Mouse (Mus musculus) forebrain, embryonic 10.5 days (tissue): ENCODE measurements around the gene Gm1123. TPM values are rescaled to one million over a fixed set of nuclear protein-coding genes. Genes with fewer than 3 reads are reported as not detected.

ENCODE experiments used
- DNase-seq: peaks from one replicate; pipeline ENCODE4 v3.0.0-alpha.2; 2017; ENCODE audit warnings: low spot score; ENCODE audit errors: extremely low spot score
- H3K27ac ChIP-seq: fragments of 300-500 bp; sonication (generic); 2 replicates; pipeline ENCODE4 v1.5.1; 2016; ENCODE audit warnings: mild to moderate bottlenecking
- H3K27me3 ChIP-seq: fragments of 300-500 bp; sonication (generic); 2 replicates; pipeline ENCODE4 v1.6.1; 2016; ENCODE audit warnings: mild to moderate bottlenecking; ENCODE audit not compliant: poor library complexity, severe bottlenecking
- H3K36me3 ChIP-seq: fragments of 300-500 bp; sonication (generic); replicated peaks from 2 replicates; pipeline ENCODE4 v1.6.1; 2016; ENCODE audit warnings: mild to moderate bottlenecking, moderate library complexity
- H3K4me1 ChIP-seq: fragments of 300-500 bp; sonication (generic); 2 replicates; pipeline ENCODE4 v1.6.1; 2016
- H3K4me3 ChIP-seq: fragments of 300-500 bp; sonication (generic); 2 replicates; pipeline ENCODE4 v1.5.1; 2016; ENCODE audit warnings: mild to moderate bottlenecking, moderate library complexity
- H3K9me3 ChIP-seq: fragments of 300-500 bp; sonication (generic); 2 replicates; pipeline ENCODE4 v1.6.1; 2016; ENCODE audit warnings: mild to moderate bottlenecking, moderate library complexity
- WGBS: fragments of 180-500 bp; shearing (Covaris S2); methylation state at CpG from one replicate; pipeline ENCODE4 v1.1.7; 2016; 5-methylcytosine and 5-hydroxymethylcytosine counted together
- polyA plus RNA-seq: library from polyadenylated mRNA; unstranded; fragments of >200 nt; fragmentation: Nextera tagmentation; extraction: Ambion mirVana; gene quantifications from 2 replicates; pipeline ENCODE4 v1.2.1, GENCODE M21; 2016

The Gm1123 gene
- polyA plus RNA-seq, 1 experiment from 2014 or later = not detected

DNA sequence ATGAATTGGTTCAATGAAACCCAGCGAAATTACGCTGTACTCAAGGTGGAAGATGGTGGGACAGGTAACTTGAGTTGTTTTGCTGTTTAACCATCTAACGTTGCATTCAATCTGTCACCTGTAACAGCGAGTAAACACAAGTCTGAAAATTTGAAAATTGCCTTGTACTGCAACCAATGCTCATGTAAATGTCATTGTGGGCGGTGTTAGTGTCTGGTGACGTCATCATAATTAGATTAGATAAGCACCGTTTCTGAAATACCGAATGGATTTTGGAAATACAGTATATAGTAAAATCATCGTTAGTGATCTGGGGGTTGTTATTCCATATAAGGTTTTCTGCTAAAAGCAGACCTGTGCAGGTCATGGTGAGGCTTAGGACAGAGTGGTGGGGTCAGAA is 48.4 kb downstream of the Gm1123 start:
- 51% methylated on average over 9 of the region's 9 CpGs for WGBS
- H3K27ac ChIP-seq = no peak overlapping the region
- H3K4me3 ChIP-seq = peak overlapping the region; percentile 91
- H3K9me3 ChIP-seq = no peaks in the 10 kb centered on the region
- H3K4me1 ChIP-seq = peaks cover 25% of the 10 kb centered on the region
- H3K36me3 ChIP-seq = no peaks in the 10 kb centered on the region
- peaks cover 20% of the 10 kb centered on the region for H3K27me3 ChIP-seq
- DNase-seq = no peak

DNA sequence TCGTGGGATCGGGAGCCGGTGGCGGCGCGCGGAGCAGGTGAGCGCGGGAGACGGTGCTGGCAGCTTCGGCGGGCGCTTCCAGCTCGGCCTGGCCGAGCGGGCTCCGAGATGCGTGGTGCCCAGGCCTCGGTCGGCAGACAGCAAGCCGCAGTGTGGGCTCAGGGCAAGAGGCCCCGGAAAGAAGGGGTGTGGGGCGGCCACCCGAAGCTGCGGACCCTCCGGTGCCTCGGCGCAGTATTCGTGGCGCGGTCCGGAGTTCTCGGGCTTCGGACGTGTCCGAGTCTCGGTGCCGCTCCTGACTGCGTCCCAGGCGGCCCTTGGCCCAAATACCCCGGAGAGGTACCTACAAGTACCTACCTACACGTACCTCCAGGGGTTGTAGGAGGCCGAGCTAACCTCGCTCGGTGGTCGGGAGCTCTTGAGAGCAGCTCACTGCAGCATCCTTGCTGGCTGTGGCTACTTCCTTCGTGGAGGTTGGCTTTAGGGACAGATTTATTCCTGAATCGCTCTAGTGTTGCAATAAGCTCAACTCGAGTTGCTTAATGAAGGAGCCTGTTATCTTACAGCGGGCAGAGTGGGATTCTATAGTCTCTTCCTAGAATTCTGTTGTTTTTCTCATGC is 48.9 kb downstream of the Gm1123 start:
- Histone ChIP-seq H3K4me3 (peak overlapping the region; percentile 91), H3K36me3 (no peaks in the 10 kb centered on the region), H3K9me3 (no peaks in the 10 kb centered on the region), H3K27ac (peak overlapping the region; percentile 90), H3K4me1 (peaks cover 25% of the 10 kb centered on the region), H3K27me3 (peaks cover 20% of the 10 kb centered on the region)
- under 1% methylated on average over 50 of the region's 50 CpGs for WGBS
- no peak for DNase-seq

DNA sequence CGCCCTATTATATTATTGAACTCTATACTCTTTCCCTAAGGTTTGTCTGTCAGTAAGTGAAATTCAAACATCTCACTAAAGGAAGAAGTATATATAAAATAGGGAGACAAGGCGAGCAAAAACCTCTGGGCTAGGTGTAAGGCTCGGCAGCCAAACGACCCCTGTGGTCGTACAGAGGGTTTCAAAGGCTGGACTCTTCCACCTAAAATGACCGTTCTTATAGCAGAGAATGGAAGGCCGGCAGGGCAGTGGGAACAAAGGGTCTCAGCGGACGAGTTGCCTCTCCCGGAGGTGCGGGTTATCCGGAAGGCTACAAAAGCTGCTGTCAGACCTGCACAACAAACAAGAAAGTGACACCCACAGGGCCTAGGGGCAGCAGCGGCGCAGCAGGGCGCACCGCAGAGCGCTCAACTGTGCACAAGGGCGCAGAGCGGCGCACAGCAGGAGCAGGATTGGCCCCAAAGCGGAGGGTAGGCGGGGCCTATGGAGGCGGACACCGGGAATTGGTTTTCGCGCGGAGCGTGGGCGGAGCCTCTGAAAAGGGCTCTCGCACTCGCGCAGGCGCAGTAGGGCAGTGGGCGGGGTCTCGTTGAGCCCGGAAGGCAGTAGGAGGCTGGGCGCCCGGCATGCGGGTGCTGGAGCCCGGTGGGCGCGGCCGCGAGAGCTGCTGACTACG is 49.6 kb downstream of the Gm1123 start, which contains the start of gene Faim:
Gene Faim (plus strand): TSS at position 574 of the 676 bp plus-strand sequence.
- Histone ChIP-seq H3K4me3 (peak within 1 kb of the TSS; percentile 91), H3K4me1 (peaks cover 25% of the 10 kb centered on the region), H3K27me3 (peaks cover 20% of the 10 kb centered on the region), H3K9me3 (no peaks in the 10 kb centered on the region), H3K27ac (peak within 1 kb of the TSS; percentile 90), H3K36me3 (no peaks in the 10 kb centered on the region)
- WGBS = 2% methylated on average over 45 of the region's 45 CpGs
- peak; percentile 100 for DNase-seq

DNA sequence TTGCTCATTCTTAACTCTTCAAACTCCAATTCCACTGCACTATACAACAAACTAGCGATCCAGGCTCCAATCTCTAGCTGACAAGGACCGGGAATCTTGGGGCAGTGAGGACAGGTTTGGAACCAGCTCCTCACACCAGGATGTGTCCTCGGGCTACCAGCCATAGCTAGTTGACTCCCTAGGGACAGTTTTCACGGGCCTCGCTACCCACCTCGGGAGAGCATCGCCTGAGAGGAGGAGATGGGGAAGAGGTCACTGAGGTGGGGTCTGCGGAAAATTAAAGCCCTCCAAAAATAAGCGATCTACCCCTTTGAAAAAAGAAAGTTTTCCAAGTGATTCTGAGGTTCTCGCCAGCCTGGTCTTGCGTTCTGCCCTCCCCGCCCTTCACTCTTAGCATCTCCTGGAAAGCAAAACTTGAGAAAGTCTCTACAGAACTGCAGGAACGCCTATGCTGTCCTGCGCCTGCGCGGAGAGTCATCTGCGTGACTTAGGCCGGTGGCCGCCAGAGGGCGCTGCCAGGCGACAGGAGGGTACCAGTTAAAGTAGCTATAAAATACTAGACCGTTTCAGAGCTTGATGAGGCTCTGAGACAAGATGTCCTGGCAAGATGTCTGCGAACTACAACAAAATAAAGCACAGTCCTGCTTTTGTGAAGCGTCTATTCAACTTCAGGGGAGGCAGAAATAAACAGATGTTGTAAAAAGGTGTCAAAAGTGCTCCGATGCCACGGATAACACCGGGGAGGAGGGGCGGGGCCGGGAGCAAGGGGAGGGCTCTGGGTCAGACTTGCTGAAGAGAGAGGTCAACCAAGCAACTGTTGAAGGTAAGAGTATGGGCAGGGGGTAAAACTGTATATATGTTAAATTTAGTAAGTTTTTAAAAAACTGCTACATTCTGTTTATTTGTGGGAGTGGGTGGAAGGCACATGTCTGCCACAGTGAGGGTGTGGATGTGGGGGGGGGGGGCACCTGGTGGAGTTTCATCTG is 55.8 kb downstream of the Gm1123 start:
- peaks cover 62% of the 10 kb centered on the region for H3K27me3 ChIP-seq
- peak; percentile 91 for DNase-seq
- H3K9me3 ChIP-seq = no peaks in the 10 kb centered on the region
- peak overlapping the region; percentile 40; the same call in 1 of the 2 replicates for H3K27ac ChIP-seq
- H3K36me3 ChIP-seq = no peaks in the 10 kb centered on the region
- peak overlapping the region; percentile 47 for H3K4me3 ChIP-seq
- H3K4me1 ChIP-seq = peaks cover 10% of the 10 kb centered on the region
- 5% methylated on average over 29 of the region's 29 CpGs for WGBS

DNA sequence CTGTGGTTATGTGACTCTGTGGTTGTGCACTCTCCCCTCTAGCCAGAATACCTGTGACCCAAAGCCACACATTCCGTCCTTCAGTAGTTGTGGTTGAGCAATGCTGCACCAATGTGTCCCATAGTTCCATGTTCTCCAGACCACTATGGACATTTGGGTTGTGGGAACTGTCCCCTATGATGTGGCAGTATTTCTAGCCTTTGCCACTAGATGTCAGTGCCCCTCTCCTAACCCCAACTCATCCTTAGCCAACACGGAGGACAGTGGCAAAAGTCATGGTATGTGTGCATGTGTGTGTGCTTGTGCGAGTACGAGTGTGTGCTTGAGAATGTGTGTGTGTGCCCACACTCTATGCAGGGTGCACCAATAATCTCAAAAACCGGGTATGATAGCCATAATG is 59.0 kb downstream of the Gm1123 start:
- no peak for DNase-seq

DNA sequence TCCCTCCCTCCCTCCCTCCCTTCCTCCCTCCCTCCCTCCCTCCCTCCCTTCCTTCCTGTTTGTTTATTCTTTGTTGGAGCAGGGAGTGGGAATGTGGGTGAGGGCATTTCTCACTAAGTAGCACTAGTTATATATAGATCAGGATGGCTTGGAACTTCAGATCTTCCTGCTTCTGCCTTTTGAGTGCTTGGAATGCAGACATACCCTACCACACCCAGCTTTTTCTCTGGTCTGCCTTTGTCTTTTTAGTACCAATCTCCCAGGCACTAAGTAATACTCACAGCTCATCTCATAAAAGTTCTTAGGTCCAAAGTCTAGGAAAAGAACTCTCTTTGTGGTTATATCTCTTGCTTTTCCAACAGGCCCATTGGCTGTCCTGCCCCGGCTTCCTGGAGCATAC is 59.4 kb downstream of the Gm1123 start:
- Histone ChIP-seq H3K4me3 (no peak overlapping the region), H3K27me3 (peaks cover 79% of the 10 kb centered on the region), H3K27ac (no peak overlapping the region), H3K4me1 (peaks cover 22% of the 10 kb centered on the region), H3K9me3 (peaks cover under 1% of the 10 kb centered on the region; the same call in 1 of the 2 replicates), H3K36me3 (no peaks in the 10 kb centered on the region)
- WGBS = 91% methylated on average over 1 of the region's 1 CpGs
- no peak for DNase-seq

More for the DNA sequence above, 59.0 kb downstream of the Gm1123 start:
- Histone ChIP-seq H3K36me3 (no peaks in the 10 kb centered on the region), H3K27ac (no peak overlapping the region), H3K4me3 (no peak overlapping the region), H3K4me1 (peaks cover 22% of the 10 kb centered on the region), H3K27me3 (peaks cover 74% of the 10 kb centered on the region), H3K9me3 (no peaks in the 10 kb centered on the region)
- 47% methylated on average over 5 of the region's 5 CpGs for WGBS

DNA sequence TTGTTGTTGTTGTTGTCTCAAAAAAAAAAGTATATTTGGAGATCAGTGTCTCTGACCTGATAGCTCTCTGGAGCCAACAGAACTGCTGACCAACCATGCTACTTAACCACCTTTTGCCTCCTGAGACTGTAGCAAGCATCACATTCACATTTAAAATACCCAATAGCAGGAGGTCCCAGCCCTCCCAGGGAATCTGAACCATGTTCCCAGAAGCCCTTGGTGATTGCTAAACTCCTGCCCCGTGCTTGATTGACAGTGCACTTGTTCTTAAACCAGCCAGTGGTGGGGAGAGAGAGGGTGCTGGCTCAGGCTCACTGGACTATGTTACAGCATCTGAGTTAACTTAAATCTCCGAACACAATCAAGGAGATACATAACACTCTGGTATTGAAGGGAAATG is 60.6 kb downstream of the Gm1123 start:
- Histone ChIP-seq H3K27me3 (peaks cover 91% of the 10 kb centered on the region), H3K27ac (no peak overlapping the region), H3K36me3 (no peaks in the 10 kb centered on the region), H3K4me3 (no peak overlapping the region), H3K9me3 (peaks cover 9% of the 10 kb centered on the region; the same call in 1 of the 2 replicates), H3K4me1 (peaks cover 18% of the 10 kb centered on the region)
- no peak for DNase-seq
- WGBS = 40% methylated on average over 2 of the region's 2 CpGs

DNA sequence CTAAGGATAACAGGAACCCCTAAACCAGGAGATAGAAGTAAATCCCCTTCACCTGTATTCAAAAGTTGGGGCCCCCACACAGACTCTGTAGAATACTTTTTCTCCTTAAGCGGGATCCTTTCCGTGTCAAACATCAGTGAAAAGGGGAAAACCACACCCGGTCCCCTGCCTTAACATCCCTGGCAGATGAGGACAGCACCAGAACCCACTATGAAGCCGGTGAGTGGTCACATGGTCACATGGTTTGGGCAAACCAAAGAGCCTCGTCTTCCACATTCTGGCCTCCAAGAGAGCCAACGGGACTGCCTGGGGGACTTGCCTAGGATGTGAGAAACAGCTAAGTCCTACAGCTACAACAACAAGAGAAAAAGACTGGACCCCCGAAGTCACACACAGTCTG is 62.0 kb downstream of the Gm1123 start:
- peak overlapping the region; percentile 50 for H3K4me3 ChIP-seq
- H3K36me3 ChIP-seq = no peaks in the 10 kb centered on the region
- peak; percentile 26 for DNase-seq
- no peak overlapping the region for H3K27ac ChIP-seq
- H3K9me3 ChIP-seq = peaks cover 9% of the 10 kb centered on the region; the same call in 1 of the 2 replicates
- WGBS = 5% methylated on average over 7 of the region's 7 CpGs
- H3K27me3 ChIP-seq = peaks cover 95% of the 10 kb centered on the region
- H3K4me1 ChIP-seq = peaks cover 12% of the 10 kb centered on the region

DNA sequence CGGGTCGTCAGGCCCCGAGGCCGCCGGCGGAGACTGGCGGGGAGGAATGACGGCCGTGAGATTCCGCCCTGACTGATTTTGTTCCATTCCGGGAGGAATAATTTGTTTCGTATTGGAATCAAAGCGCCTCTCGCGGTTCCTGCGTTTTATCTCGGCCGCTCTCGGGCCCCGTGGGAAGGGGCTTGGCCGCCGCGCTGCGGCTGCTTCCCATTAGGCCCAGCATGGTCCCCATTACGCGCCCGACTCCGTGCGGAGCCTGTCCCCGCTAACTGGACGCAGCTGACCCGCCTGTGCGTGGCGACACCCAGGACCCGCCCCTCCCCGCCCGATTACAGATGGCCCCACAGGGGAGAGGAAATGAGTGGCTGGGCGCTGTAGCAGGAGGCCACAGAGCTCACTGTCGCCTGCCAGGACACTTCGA is 62.4 kb downstream of the Gm1123 start:
- Histone ChIP-seq H3K4me1 (peaks cover 12% of the 10 kb centered on the region), H3K27ac (no peak overlapping the region), H3K36me3 (no peaks in the 10 kb centered on the region), H3K4me3 (peak overlapping the region; percentile 50), H3K27me3 (peaks cover 99% of the 10 kb centered on the region), H3K9me3 (peaks cover 9% of the 10 kb centered on the region; the same call in 1 of the 2 replicates)
- WGBS = under 1% methylated on average over 40 of the region's 40 CpGs
- DNase-seq = peak; percentile 61

DNA sequence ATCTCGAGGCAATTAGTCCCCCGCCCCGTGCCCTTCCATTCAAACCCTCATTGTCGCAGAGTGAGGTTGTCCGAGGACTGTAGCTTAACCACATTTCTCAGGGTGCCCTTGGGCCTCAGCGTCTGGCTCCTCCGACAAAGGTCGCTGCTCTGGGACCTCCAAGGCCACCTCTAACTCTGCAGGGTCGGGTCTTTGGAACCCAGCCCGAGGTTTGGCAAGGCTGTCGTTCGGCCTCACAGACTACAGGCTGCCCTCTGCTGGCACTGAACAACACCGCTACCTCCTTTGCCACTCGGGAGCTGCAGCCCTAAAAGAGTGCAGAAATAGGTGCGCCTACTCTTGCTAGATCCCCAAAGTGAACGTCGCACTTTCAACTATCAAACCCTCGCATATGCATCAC is 70.4 kb downstream of the Gm1123 start:
- Histone ChIP-seq H3K36me3 (no peaks in the 10 kb centered on the region), H3K27ac (no peak overlapping the region), H3K4me3 (peak overlapping the region; percentile 26; the same call in 1 of the 2 replicates), H3K4me1 (peaks cover 35% of the 10 kb centered on the region), H3K9me3 (no peaks in the 10 kb centered on the region), H3K27me3 (peaks cover 99% of the 10 kb centered on the region)
- WGBS = 1% methylated on average over 18 of the region's 18 CpGs
- peak; percentile 66 for DNase-seq

DNA sequence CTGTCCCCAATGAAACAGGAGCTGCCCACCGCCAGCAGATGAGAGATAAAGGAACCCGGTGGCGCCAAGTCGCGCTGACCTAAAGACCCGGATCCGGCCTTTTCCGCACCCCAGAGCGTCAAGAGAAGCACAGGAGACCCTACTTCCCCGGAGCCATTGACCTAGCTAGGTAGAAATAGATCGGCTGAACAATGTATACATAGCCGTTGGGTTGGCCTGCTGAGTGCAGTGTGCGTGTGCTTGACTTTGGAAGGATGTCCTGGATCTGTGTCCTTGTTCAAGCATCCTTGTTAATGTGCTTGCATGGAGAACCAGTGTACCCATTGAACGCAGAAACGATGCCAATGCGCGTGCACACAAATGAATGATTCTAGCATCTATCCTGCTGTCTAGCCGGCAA is 71.9 kb downstream of the Gm1123 start:
- no peak overlapping the region for H3K4me3 ChIP-seq
- H3K9me3 ChIP-seq = no peaks in the 10 kb centered on the region
- H3K27me3 ChIP-seq = peaks cover 99% of the 10 kb centered on the region
- 4% methylated on average over 18 of the region's 18 CpGs for WGBS
- no peaks in the 10 kb centered on the region for H3K36me3 ChIP-seq
- H3K4me1 ChIP-seq = peaks cover 35% of the 10 kb centered on the region
- H3K27ac ChIP-seq = no peak overlapping the region
- no peak for DNase-seq

DNA sequence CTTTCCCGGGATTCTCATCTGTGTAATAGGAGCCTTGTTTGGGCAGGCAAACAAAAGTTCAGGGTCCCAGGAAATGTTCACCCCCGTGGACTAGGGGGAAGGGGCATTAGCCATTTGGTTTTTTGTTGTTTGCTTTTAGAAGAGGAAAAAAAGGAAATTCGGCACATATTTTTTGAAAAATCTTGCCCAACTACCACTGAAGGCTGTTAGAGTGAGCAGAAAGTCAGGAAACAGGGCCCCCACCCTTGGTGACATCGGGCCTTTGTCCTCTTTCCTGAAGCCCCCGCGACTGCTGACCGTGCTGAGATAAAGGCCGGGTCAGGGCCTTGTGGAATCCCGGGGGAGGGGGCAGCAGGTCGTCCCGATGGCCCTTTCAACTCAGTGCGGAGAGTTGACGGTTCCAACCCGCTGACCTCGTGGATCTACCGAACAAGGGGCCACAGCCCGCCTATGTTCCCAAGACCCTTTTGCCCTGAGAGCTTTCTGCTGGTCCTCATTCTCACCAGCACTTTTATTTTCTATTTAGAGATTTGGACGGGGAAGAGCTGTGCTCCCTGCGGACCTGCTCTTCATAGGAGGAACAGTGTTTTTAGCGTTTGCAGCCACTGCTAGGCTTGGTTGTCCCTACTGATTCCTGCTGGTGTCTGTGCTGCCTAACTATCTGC is 72.9 kb downstream of the Gm1123 start:
- Histone ChIP-seq H3K27ac (no peak overlapping the region), H3K27me3 (peaks cover 100% of the 10 kb centered on the region), H3K36me3 (no peaks in the 10 kb centered on the region), H3K9me3 (no peaks in the 10 kb centered on the region), H3K4me1 (peaks cover 35% of the 10 kb centered on the region), H3K4me3 (peak overlapping the region; percentile 5; the same call in 1 of the 2 replicates)
- WGBS = under 1% methylated on average over 20 of the region's 20 CpGs
- DNase-seq = peak; percentile 42
